Mouse (Mus musculus) midbrain, embryonic 12.5 days (tissue): ENCODE results near the gene Ap2a1. TPM values are rescaled to one million over a fixed set of nuclear protein-coding genes. Genes with fewer than 3 reads are reported as not detected.

Experiments
- ATAC-seq: fragments of 200-750 bp; cut with Nextera tagmentation; 2 replicates; pipeline ENCODE4 v1.8.0; 2017; ENCODE audit warnings: low read depth, moderate TSS enrichment, moderate library complexity; ENCODE audit not compliant: low FRiP score
- H3K27ac ChIP-seq: fragments of 300-500 bp; sonication (generic); replicated peaks from 2 replicates; pipeline ENCODE4 v1.5.1; 2016; ENCODE audit warnings: mild to moderate bottlenecking
- H3K27me3 ChIP-seq: fragments of 300-500 bp; sonication (generic); 2 replicates; pipeline ENCODE4 v1.6.1; 2016; ENCODE audit warnings: mild to moderate bottlenecking
- H3K36me3 ChIP-seq: fragments of 300-500 bp; sonication (generic); 2 replicates; pipeline ENCODE4 v1.6.1; 2016
- H3K4me1 ChIP-seq: fragments of 300-500 bp; sonication (generic); 2 replicates; pipeline ENCODE4 v1.6.1; 2016
- H3K4me2 ChIP-seq: fragments of 300-500 bp; sonication (generic); replicated peaks from 2 replicates; pipeline ENCODE4 v1.6.1; 2016; ENCODE audit warnings: mild to moderate bottlenecking, moderate library complexity
- H3K4me3 ChIP-seq: fragments of 300-500 bp; sonication (generic); 2 replicates; pipeline ENCODE4 v1.5.1; 2016; ENCODE audit warnings: mild to moderate bottlenecking
- H3K9ac ChIP-seq: fragments of 300-500 bp; sonication (generic); replicated peaks from 2 replicates; pipeline ENCODE4 v1.6.1; 2016; ENCODE audit warnings: mild to moderate bottlenecking, moderate library complexity
- H3K9me3 ChIP-seq: fragments of 300-500 bp; sonication (generic); 2 replicates; pipeline ENCODE4 v1.6.1; 2016; ENCODE audit warnings: mild to moderate bottlenecking
- WGBS: fragments of 180-500 bp; shearing (Covaris S2); methylation state at CpG from one replicate; pipeline ENCODE4 v1.1.7; 2016; 5-methylcytosine and 5-hydroxymethylcytosine counted together
- polyA plus RNA-seq: library from polyadenylated mRNA; unstranded; fragments of >200 nt; fragmentation: Nextera tagmentation; extraction: Ambion mirVana; gene quantifications from 2 replicates; pipeline ENCODE4 v1.2.1, GENCODE M21; 2016

The Ap2a1 gene
- polyA plus RNA-seq, 1 experiment from 2014 or later: 91.0 TPM

- H3K4me3 ChIP-seq: no peak overlapping the region
- no peak for ATAC-seq
- H3K4me1 ChIP-seq: no peaks in the 10 kb centered on the region
- H3K36me3 ChIP-seq: peaks cover 100% of the 10 kb centered on the region
- no peaks in the 10 kb centered on the region for H3K9me3 ChIP-seq
- H3K9ac ChIP-seq: no peak overlapping the region
- 93% methylated on average over 15 of the region's 15 CpGs for WGBS
- H3K4me2 ChIP-seq: no peak overlapping the region
- no peaks in the 10 kb centered on the region for H3K27me3 ChIP-seq
- no peak overlapping the region for H3K27ac ChIP-seq
Observed at GRCm38 (mm10) chr7:44908706-44909476, 20.4 kb downstream of the Ap2a1 start.

GRCm38 (mm10) chr7:44905430-44905829 lies 23.9 kb downstream of the Ap2a1 start:
- no peaks in the 10 kb centered on the region for H3K27me3 ChIP-seq
- no peaks in the 10 kb centered on the region for H3K9me3 ChIP-seq
- H3K27ac ChIP-seq: no peak overlapping the region
- no peak overlapping the region for H3K4me2 ChIP-seq
- H3K36me3 ChIP-seq: peaks cover 90% of the 10 kb centered on the region
- 95% methylated on average over 20 of the region's 20 CpGs for WGBS
- H3K9ac ChIP-seq: no peak overlapping the region
- H3K4me1 ChIP-seq: peaks cover 14% of the 10 kb centered on the region
- H3K4me3 ChIP-seq: no peak overlapping the region
- ATAC-seq: no peak

- Histone ChIP-seq H3K27ac (peak overlapping the region; percentile 27; the same call in 1 of the 2 replicates), H3K27me3 (no peaks in the 10 kb centered on the region), H3K4me2 (peak overlapping the region; percentile 48), H3K36me3 (peaks cover 66% of the 10 kb centered on the region), H3K9me3 (no peaks in the 10 kb centered on the region), H3K4me3 (peak overlapping the region; percentile 22), H3K9ac (peak overlapping the region; percentile 39), H3K4me1 (peaks cover 41% of the 10 kb centered on the region)
- WGBS: 12% methylated on average over 21 of the region's 21 CpGs
- peak; percentile 28; the same call in 1 of the 2 replicates for ATAC-seq
Observed at GRCm38 (mm10) chr7:44901230-44901722, 28.0 kb downstream of the Ap2a1 start.

DNA sequence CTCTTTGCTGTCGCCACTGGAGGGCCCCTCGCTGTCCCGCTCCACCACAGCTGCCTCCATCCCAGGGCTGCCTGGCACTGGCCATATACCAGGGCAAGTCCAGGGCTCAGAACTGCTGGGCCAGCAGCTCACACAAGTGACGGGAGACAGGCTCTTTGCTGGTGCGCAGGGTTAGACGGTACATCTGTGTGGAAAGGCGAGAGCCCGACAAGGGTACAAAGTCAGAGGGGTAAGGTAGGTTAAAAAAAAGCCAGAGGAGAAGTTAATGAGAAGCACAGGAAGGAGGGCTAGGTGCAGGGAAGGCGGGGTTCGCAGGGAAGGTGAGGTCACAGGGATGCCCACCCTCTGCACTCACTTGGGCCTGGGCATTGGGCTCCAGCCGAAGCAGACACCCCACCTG lies 28.7 kb downstream of the Ap2a1 start:
- Histone ChIP-seq H3K9me3 (no peaks in the 10 kb centered on the region), H3K27me3 (no peaks in the 10 kb centered on the region), H3K27ac (0 out of 2 replicates have a peak overlapping the region, but pooled peaks have one; percentile 27), H3K4me3 (no peak overlapping the region), H3K4me1 (peaks cover 43% of the 10 kb centered on the region), H3K4me2 (no peak overlapping the region), H3K36me3 (peaks cover 60% of the 10 kb centered on the region), H3K9ac (no peak overlapping the region)
- 90% methylated on average over 11 of the region's 11 CpGs for WGBS
- no peak for ATAC-seq

- H3K4me2 ChIP-seq: peak overlapping the region; percentile 17
- peaks cover 59% of the 10 kb centered on the region for H3K4me1 ChIP-seq
Observed at GRCm38 (mm10) chr7:44898607-44899006, 30.7 kb downstream of the Ap2a1 start.

DNA sequence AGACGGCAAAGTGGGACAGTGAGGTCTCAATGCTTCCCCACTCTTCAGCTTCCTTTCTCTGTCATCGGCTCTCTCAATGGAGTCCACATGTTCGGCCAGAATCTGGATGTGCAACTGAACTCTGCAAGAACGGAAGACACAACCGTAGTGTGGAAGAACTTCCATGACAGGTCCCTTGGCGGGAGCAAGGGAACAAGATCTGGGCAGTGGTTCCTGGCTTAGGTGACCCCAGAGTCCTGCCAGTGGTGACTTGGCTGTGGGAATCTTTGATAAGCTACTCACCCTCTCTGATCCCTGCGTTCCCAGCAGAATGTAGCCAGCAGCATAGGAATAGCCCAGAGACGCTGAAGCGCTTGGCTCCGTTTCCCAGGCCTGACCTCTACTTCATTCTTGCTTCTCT lies 32.8 kb downstream of the Ap2a1 start:
- ATAC-seq: no peak
- Histone ChIP-seq H3K4me2 (peak overlapping the region; percentile 84), H3K36me3 (peaks cover 24% of the 10 kb centered on the region), H3K9me3 (no peaks in the 10 kb centered on the region), H3K27ac (peak overlapping the region; percentile 95), H3K4me1 (peaks cover 64% of the 10 kb centered on the region), H3K4me3 (peak overlapping the region; percentile 66), H3K9ac (peak overlapping the region; percentile 79), H3K27me3 (no peaks in the 10 kb centered on the region)
- 29% methylated on average over 10 of the region's 10 CpGs for WGBS

More at GRCm38 (mm10) chr7:44898607-44899006, 30.7 kb downstream of the Ap2a1 start:
- Histone ChIP-seq H3K9me3 (no peaks in the 10 kb centered on the region), H3K27ac (no peak overlapping the region), H3K36me3 (peaks cover 39% of the 10 kb centered on the region), H3K9ac (no peak overlapping the region), H3K4me3 (0 out of 2 replicates have a peak overlapping the region, but pooled peaks have one; percentile 4), H3K27me3 (no peaks in the 10 kb centered on the region)
- WGBS: 31% methylated on average over 19 of the region's 19 CpGs
- no peak for ATAC-seq

DNA sequence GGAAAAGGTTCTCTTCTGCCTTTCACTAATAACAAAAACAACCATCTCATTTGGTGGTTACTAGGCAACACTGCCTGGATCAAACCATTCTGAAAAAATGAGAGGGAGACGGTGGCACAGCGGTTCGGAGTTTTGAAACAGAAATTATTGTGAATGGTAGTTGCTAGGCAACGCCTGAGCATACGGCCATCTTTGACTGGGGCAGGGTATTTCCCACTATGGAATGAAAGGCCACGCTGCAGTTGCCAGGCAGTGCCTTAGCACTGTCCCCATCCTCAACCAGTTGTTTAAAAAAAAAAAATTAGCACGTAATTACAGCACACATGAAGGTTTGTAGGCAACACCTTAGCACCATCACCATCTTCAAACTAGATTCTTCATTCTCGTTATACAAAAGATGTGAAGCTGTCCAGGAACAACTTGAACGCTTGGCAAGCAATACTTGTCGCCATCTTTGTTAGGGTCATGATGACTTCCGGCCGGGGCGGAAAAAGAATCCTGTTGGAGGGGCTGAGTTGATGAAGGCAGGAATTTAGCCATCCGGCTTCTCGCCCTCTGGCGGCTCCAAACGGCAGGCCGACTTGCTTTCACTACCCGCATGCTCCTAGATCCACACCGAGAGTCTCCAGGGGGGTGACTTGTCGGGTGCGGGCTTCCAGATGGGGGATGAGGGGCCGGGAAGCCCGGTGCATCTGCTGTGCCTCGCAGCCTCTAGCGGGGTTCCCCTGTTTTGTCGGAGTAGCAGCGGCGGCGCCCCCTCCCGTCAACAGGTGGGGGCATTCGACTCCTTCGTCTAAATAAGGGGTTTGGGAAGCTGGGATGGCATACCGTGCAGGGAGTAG lies 33.5 kb downstream of the Ap2a1 start, which contains the start of gene Fuz:
TSS of gene Fuz (plus strand) at position 487 of the 842 bp plus-strand sequence.
- Histone ChIP-seq H3K4me2 (peak within 1 kb of the TSS; percentile 84), H3K36me3 (peaks cover 24% of the 10 kb centered on the region), H3K27me3 (no peaks in the 10 kb centered on the region), H3K4me1 (peaks cover 64% of the 10 kb centered on the region), H3K4me3 (peak within 1 kb of the TSS; percentile 66), H3K27ac (peak within 1 kb of the TSS; percentile 95), H3K9ac (peak within 1 kb of the TSS; percentile 79), H3K9me3 (no peaks in the 10 kb centered on the region)
- ATAC-seq: peak; percentile 75
- WGBS: under 1% methylated on average over 34 of the region's 34 CpGs

DNA sequence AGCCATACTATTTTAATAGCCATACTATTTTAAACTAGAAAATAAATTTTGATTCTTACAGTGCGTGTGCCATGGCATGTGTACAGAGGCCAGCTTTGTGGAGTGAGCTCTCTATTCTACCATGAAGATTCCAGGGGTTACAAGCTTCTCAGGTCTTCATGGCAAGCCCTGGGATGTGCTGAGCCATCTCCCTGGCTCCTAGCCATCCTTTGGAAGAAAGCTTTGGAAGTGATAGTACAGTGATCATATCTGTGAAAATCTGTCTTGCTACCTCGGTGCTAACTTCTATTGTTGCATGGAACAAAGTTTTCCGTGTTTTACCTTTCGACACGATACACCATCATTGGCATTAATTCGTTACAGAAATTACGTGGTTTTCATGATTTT lies 34.1 kb downstream of the Ap2a1 start:
- Histone ChIP-seq H3K27me3 (no peaks in the 10 kb centered on the region), H3K9ac (0 out of 2 replicates have a peak overlapping the region, but pooled peaks have one; percentile 28), H3K36me3 (peaks cover 24% of the 10 kb centered on the region), H3K9me3 (no peaks in the 10 kb centered on the region), H3K27ac (peak overlapping the region; percentile 95), H3K4me3 (peak overlapping the region; percentile 66), H3K4me1 (peaks cover 66% of the 10 kb centered on the region), H3K4me2 (peak overlapping the region; percentile 84)
- WGBS: 34% methylated on average over 7 of the region's 7 CpGs
- ATAC-seq: no peak

- H3K36me3 ChIP-seq: peaks cover 18% of the 10 kb centered on the region
- no peak overlapping the region for H3K4me3 ChIP-seq
- H3K27ac ChIP-seq: peak overlapping the region; percentile 95
- H3K9ac ChIP-seq: no peak overlapping the region
- no peaks in the 10 kb centered on the region for H3K27me3 ChIP-seq
- WGBS: 92% methylated on average over 3 of the region's 3 CpGs
- H3K4me2 ChIP-seq: no peak overlapping the region
- H3K9me3 ChIP-seq: no peaks in the 10 kb centered on the region
- H3K4me1 ChIP-seq: peaks cover 67% of the 10 kb centered on the region
- no peak for ATAC-seq
Observed at GRCm38 (mm10) chr7:44894175-44894574, 35.1 kb downstream of the Ap2a1 start.

- no peak for ATAC-seq
- Histone ChIP-seq H3K27me3 (no peaks in the 10 kb centered on the region), H3K4me2 (peak overlapping the region; percentile 97), H3K9ac (no peak overlapping the region; the same call in 1 of the 2 replicates), H3K4me1 (peaks cover 58% of the 10 kb centered on the region), H3K9me3 (no peaks in the 10 kb centered on the region), H3K36me3 (peaks cover 20% of the 10 kb centered on the region), H3K27ac (peak overlapping the region; percentile 95), H3K4me3 (peak overlapping the region; percentile 12; the same call in 1 of the 2 replicates)
- WGBS: 7% methylated on average over 8 of the region's 8 CpGs
Observed at GRCm38 (mm10) chr7:44893197-44893596, 36.1 kb downstream of the Ap2a1 start.

GRCm38 (mm10) chr7:44892276-44892921 lies 36.9 kb downstream of the Ap2a1 start, which contains the start of gene Med25:
Gene Med25, minus strand, starts transcription at chr7:44892712.
- Histone ChIP-seq H3K9me3 (no peaks in the 10 kb centered on the region), H3K4me3 (peak within 1 kb of the TSS; percentile 92), H3K4me1 (peaks cover 51% of the 10 kb centered on the region), H3K9ac (peak within 1 kb of the TSS; percentile 94), H3K27ac (peak within 1 kb of the TSS; percentile 97), H3K4me2 (peak within 1 kb of the TSS; percentile 97), H3K27me3 (no peaks in the 10 kb centered on the region), H3K36me3 (peaks cover 20% of the 10 kb centered on the region)
- ATAC-seq: peak; percentile 71
- under 1% methylated on average over 56 of the region's 56 CpGs for WGBS
